In genomic region chrX:140341656-140342392, GRCm38 (mm10) we compare ENCODE assay signal across 8 mouse cellular contexts. TPM values are rescaled to one million over a fixed set of nuclear protein-coding genes. Genes with fewer than 3 reads are reported as not detected.
DNase-seq lines count a peak whose midpoint lies in the region; ATAC-seq and TF ChIP-seq lines count a peak whose summit lies in the region.

Gene Frmpd3 (plus strand): TSS chrX:140342263.

- H3K9ac ChIP-seq in hindbrain, embryonic 11.5 days (ENCODE audit: low read depth, low read length) = peak within 1 kb of the TSS; percentile 54
- H3K9ac ChIP-seq in limb, embryonic 12.5 days (replicated peaks) = peak within 1 kb of the TSS; percentile 44
- no peak within 1 kb of the TSS; the same call in 1 of the 2 replicates for H3K9ac ChIP-seq in stomach, embryonic 14.5 days (replicated peaks; ENCODE audit: low read depth, low read length)

- H3K27ac ChIP-seq in left cerebral cortex, adult 2 months = no peak within 1 kb of the TSS
- no peak within 1 kb of the TSS for H3K27ac ChIP-seq in hindbrain, embryonic 11.5 days (ENCODE audit: low read depth, low read length)
- no peak within 1 kb of the TSS for H3K27ac ChIP-seq in limb, embryonic 12.5 days
- no peak within 1 kb of the TSS for H3K27ac ChIP-seq in stomach, embryonic 14.5 days (ENCODE audit: low read length)

- peak within 1 kb of the TSS; percentile 40 for H3K4me3 ChIP-seq in left cerebral cortex, adult 2 months
- peak within 1 kb of the TSS; percentile 24 for H3K4me3 ChIP-seq in hindbrain, embryonic 11.5 days (ENCODE audit: low read depth, low read length)
- H3K4me3 ChIP-seq in limb, embryonic 12.5 days (replicated peaks) = peak within 1 kb of the TSS; percentile 40
- peak within 1 kb of the TSS; percentile 22; the same call in 1 of the 2 replicates for H3K4me3 ChIP-seq in stomach, embryonic 14.5 days (ENCODE audit: low read depth, low read length)

- no peak for TF ChIP-seq CTCF in left cerebral cortex, adult 2 months (IDR thresholded peaks at IDR 0.05)

- no peaks in the 10 kb centered on the region for H3K9me3 ChIP-seq in hindbrain, embryonic 11.5 days (ENCODE audit: control insufficient read depth, low read length)
- no peaks in the 10 kb centered on the region for H3K9me3 ChIP-seq in limb, embryonic 12.5 days
- H3K9me3 ChIP-seq in stomach, embryonic 14.5 days (ENCODE audit: control insufficient read depth, low read depth, low read length) = no peaks in the 10 kb centered on the region

- H3K4me2 ChIP-seq in hindbrain, embryonic 11.5 days (replicated peaks; ENCODE audit: low read depth, low read length) = peak within 1 kb of the TSS; percentile 62
- peak within 1 kb of the TSS; percentile 70 for H3K4me2 ChIP-seq in limb, embryonic 12.5 days
- H3K4me2 ChIP-seq in stomach, embryonic 14.5 days (replicated peaks; ENCODE audit: low read depth, low read length) = peak within 1 kb of the TSS; percentile 50

- ATAC-seq in hindbrain, embryonic 11.5 days (ENCODE audit: low FRiP score) = peak; percentile 81
- peak; percentile 42; the same call in 1 of the 2 replicates for ATAC-seq in limb, embryonic 12.5 days (ENCODE audit: insufficient number of reproducible peaks, insufficient read depth, low FRiP score, low TSS enrichment, low read depth)
- ATAC-seq in stomach, embryonic 14.5 days (ENCODE audit: insufficient number of reproducible peaks, insufficient read depth, low FRiP score, low read depth) = 0 out of 2 replicates have a peak, but pooled peaks have one; percentile 37

- WGBS in hindbrain, embryonic 11.5 days = 16% methylated on average over 22 of the region's 24 CpGs
- WGBS in limb, embryonic 12.5 days = 21% methylated on average over 24 of the region's 24 CpGs
- WGBS in stomach, embryonic 14.5 days = 22% methylated on average over 23 of the region's 24 CpGs

- no peaks in the 10 kb centered on the region for H3K4me1 ChIP-seq in hindbrain, embryonic 11.5 days (replicated peaks; ENCODE audit: control insufficient read depth, insufficient read depth, low read length)
- no peaks in the 10 kb centered on the region for H3K4me1 ChIP-seq in limb, embryonic 12.5 days (replicated peaks)
- no peaks in the 10 kb centered on the region for H3K4me1 ChIP-seq in stomach, embryonic 14.5 days (ENCODE audit: control insufficient read depth, insufficient read depth, low read length)

- intact Hi-C loops in left cerebral cortex, adult 2 months (cut with DNase I) = no loop called here
- intact Hi-C loops in heart, postnatal 36 days (cut with DNase I) = no loop called here

- H3K36me3 ChIP-seq in hindbrain, embryonic 11.5 days (ENCODE audit: control insufficient read depth, insufficient read depth, low read length) = no peaks in the 10 kb centered on the region
- no peaks in the 10 kb centered on the region for H3K36me3 ChIP-seq in limb, embryonic 12.5 days
- H3K36me3 ChIP-seq in stomach, embryonic 14.5 days (ENCODE audit: control insufficient read depth, insufficient read depth, low read length) = no peaks in the 10 kb centered on the region

- DNase-seq in adrenal gland, postnatal 10 days = peak; percentile 5
- no peak for DNase-seq in adrenal gland, postnatal 36 days
- peak; percentile 8 to 25 for DNase-seq in left cerebral cortex, adult 2 months (ENCODE audit: extremely low spot score in 1 of 2, low spot score in 2 of 2)
- DNase-seq in left cerebral cortex, adult 9 months (ENCODE audit: low spot score in 2 of 2) = no peak
- DNase-seq in hindbrain, embryonic 11.5 days (ENCODE audit: low spot score) = peak; percentile 47
- no peak for DNase-seq in heart, postnatal 36 days

- H3K27me3 ChIP-seq in hindbrain, embryonic 11.5 days (ENCODE audit: control insufficient read depth, insufficient read depth, low read length) = no peaks in the 10 kb centered on the region; the same call in 1 of the 2 replicates
- H3K27me3 ChIP-seq in limb, embryonic 12.5 days = peaks cover 76% of the 10 kb centered on the region
- H3K27me3 ChIP-seq in stomach, embryonic 14.5 days (ENCODE audit: control insufficient read depth, insufficient read depth, low read length) = 0 out of 2 replicates have a peak, but pooled peaks cover 3% of the 10 kb centered on the region

RNA-seq across cellular contexts. Expression of gene Frmpd3, which starts in this region (rescaled TPM):
- under 1 TPM; 0.18 to 0.24 TPM for total RNA-seq in adrenal gland, postnatal 10 days (2021)
- under 1 TPM in 1 of 2 experiments, not detected in 1; 0.07 TPM for total RNA-seq in adrenal gland, postnatal 36 days (2021)
- total RNA-seq in left cerebral cortex, adult 2 months (2021) = 10 to 100 TPM; 25.6 to 28.6 TPM
- 1.8 and 2.2 TPM in 2 replicates for polyA plus RNA-seq in hindbrain, embryonic 11.5 days (2014; fragmentation: Nextera tagmentation; extraction: Ambion mirVana)
- polyA plus RNA-seq in limb, embryonic 12.5 days (2016; fragmentation: Nextera tagmentation; extraction: Ambion mirVana) = 0.23 and 0.49 TPM in 2 replicates
- polyA plus RNA-seq in stomach, embryonic 14.5 days (2014; fragmentation: Nextera tagmentation; extraction: Ambion mirVana) = 0.20 and 0.39 TPM in 2 replicates
- not detected for total RNA-seq in heart, postnatal 36 days (2021)

Comparison
In these comparisons a context has a peak if more than half of its experiments do, and no peak if none do; other contexts are left out.
1. RNA of gene Frmpd3 (total RNA-seq): 25.6 to 28.6 TPM in left cerebral cortex, adult 2 months; 0.18 to 0.24 TPM in adrenal gland, postnatal 10 days, 0.07 TPM in adrenal gland, postnatal 36 days and not detected in heart, postnatal 36 days; every median in the first group is over 10 times any median in the second.
2. DNase-seq: peak in left cerebral cortex, adult 2 months (2 of 2) and hindbrain, embryonic 11.5 days (single experiment); none in adrenal gland, postnatal 36 days (0 of 2), left cerebral cortex, adult 9 months (0 of 2) and heart, postnatal 36 days (0 of 2).
3. Peak in DNase-seq in adrenal gland, postnatal 10 days; RNA of the gene not detected or under 1 TPM.
4. Peak in ATAC-seq, H3K4me3 ChIP-seq, H3K9ac ChIP-seq and H3K4me2 ChIP-seq in limb, embryonic 12.5 days; RNA of the gene not detected or under 1 TPM.
5. Peak in ATAC-seq, H3K4me3 ChIP-seq and H3K4me2 ChIP-seq in stomach, embryonic 14.5 days; RNA of the gene not detected or under 1 TPM.
6. Peak in every context shown above with its lines, with median percentiles within 50 percentile points of each other: H3K4me3 ChIP-seq, ATAC-seq and H3K4me2 ChIP-seq.